Mouse (Mus musculus): ENCODE measurements around the gene Myo9a.

DNA sequence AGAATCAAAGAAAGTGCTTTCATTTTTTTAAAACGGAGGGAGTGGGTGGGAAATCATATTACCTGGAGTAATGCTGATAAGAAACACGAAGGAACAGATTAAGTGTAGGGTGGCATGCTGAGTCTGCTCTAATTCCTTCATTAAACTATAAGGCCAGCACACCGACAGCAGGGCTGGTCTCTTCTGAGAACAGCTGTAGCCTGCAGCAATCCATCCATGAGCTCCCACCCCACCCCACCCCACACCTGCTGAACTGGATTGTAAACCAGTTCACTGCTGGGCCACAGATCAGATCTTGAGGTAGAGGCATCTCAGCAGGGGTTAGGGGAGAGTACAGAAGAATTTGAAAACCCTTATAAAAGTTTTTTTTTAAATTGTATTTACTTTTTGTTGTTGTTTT lies 204.5 kb downstream of the Myo9a start:
- TF ChIP-seq CTCF (IDR thresholded peaks at IDR 0.05; ENCODE audit: extremely low read depth, insufficient read depth, low read length) (no peak), POLR2A (IDR thresholded peaks at IDR 0.05; ENCODE audit: extremely low read depth, insufficient read depth, low read length) (no peak)

All from cortical plate, adult 2 months (tissue).